Mouse (Mus musculus): ENCODE data around the gene Igsf11. TPM values are rescaled to one million over a fixed set of nuclear protein-coding genes. Genes with fewer than 3 reads are reported as not detected.

The Igsf11 gene
- polyA plus RNA-seq, 1 experiment from 2014 or later, result 4.5 TPM

- peaks cover 8% of the 10 kb centered on the region for H3K4me1 ChIP-seq (replicated peaks; ENCODE audit: control insufficient read depth, insufficient read depth, low read length)
- WGBS, result 24% methylated on average over 4 of the region's 4 CpGs
- no peak overlapping the region for H3K9ac ChIP-seq
- H3K9me3 ChIP-seq (ENCODE audit: control insufficient read depth, low read length), result no peaks in the 10 kb centered on the region
- no peak overlapping the region for H3K27ac ChIP-seq
- H3K27me3 ChIP-seq (ENCODE audit: control insufficient read depth, insufficient read depth, low read length), result 0 out of 2 replicates have a peak, but pooled peaks cover 5% of the 10 kb centered on the region
- ATAC-seq (ENCODE audit: low FRiP score) (no peak), DNase-seq (ENCODE audit: low spot score) (no peak)
- H3K4me3 ChIP-seq (replicated peaks; ENCODE audit: low read length), result peak overlapping the region; percentile 89
- peak overlapping the region; percentile 86 for H3K4me2 ChIP-seq (replicated peaks)
- H3K36me3 ChIP-seq (replicated peaks; ENCODE audit: control insufficient read depth, insufficient read depth), result no peaks in the 10 kb centered on the region
Measured at GRCm38 (mm10) chr16:38903020-38903419, 10.5 kb downstream of the Igsf11 start.

GRCm38 (mm10) chr16:38904202-38904601 lies 11.7 kb downstream of the Igsf11 start:
- Histone ChIP-seq H3K27me3 (ENCODE audit: control insufficient read depth, insufficient read depth, low read length) (0 out of 2 replicates have a peak, but pooled peaks cover 5% of the 10 kb centered on the region), H3K9ac (no peak overlapping the region), H3K36me3 (replicated peaks; ENCODE audit: control insufficient read depth, insufficient read depth) (no peaks in the 10 kb centered on the region), H3K4me1 (replicated peaks; ENCODE audit: control insufficient read depth, insufficient read depth, low read length) (peaks cover 8% of the 10 kb centered on the region), H3K4me3 (replicated peaks; ENCODE audit: low read length) (no peak overlapping the region), H3K4me2 (replicated peaks) (peak overlapping the region; percentile 86), H3K9me3 (ENCODE audit: control insufficient read depth, low read length) (no peaks in the 10 kb centered on the region), H3K27ac (no peak overlapping the region)
- ATAC-seq (ENCODE audit: low FRiP score) (no peak), DNase-seq (ENCODE audit: low spot score) (no peak)
- 44% methylated on average over 9 of the region's 9 CpGs for WGBS

- no peak overlapping the region for H3K27ac ChIP-seq
- H3K27me3 ChIP-seq (ENCODE audit: control insufficient read depth, insufficient read depth, low read length), result 0 out of 2 replicates have a peak, but pooled peaks cover 5% of the 10 kb centered on the region
- no peaks in the 10 kb centered on the region for H3K36me3 ChIP-seq (replicated peaks; ENCODE audit: control insufficient read depth, insufficient read depth)
- DNase-seq (ENCODE audit: low spot score) (no peak), ATAC-seq (ENCODE audit: low FRiP score) (no peak)
- H3K9me3 ChIP-seq (ENCODE audit: control insufficient read depth, low read length), result no peaks in the 10 kb centered on the region
- peaks cover 8% of the 10 kb centered on the region for H3K4me1 ChIP-seq (replicated peaks; ENCODE audit: control insufficient read depth, insufficient read depth, low read length)
- H3K9ac ChIP-seq, result no peak overlapping the region
- H3K4me3 ChIP-seq (replicated peaks; ENCODE audit: low read length), result no peak overlapping the region
- WGBS, result 66% methylated on average over 10 of the region's 10 CpGs
- no peak overlapping the region for H3K4me2 ChIP-seq (replicated peaks)
Measured at GRCm38 (mm10) chr16:38905911-38906310, 13.4 kb downstream of the Igsf11 start.

- H3K9ac ChIP-seq, result no peak overlapping the region
- DNase-seq (ENCODE audit: low spot score) (no peak), ATAC-seq (ENCODE audit: low FRiP score) (peak; percentile 46; the same call in 1 of the 2 replicates)
- no peak overlapping the region for H3K4me3 ChIP-seq (replicated peaks; ENCODE audit: low read length)
- no peak overlapping the region for H3K27ac ChIP-seq
- no peak overlapping the region for H3K4me2 ChIP-seq (replicated peaks)
- H3K9me3 ChIP-seq (ENCODE audit: control insufficient read depth, low read length), result no peaks in the 10 kb centered on the region
- WGBS, result 66% methylated on average over 9 of the region's 9 CpGs
- peaks cover 8% of the 10 kb centered on the region for H3K4me1 ChIP-seq (replicated peaks; ENCODE audit: control insufficient read depth, insufficient read depth, low read length)
- 0 out of 2 replicates have a peak, but pooled peaks cover 3% of the 10 kb centered on the region for H3K27me3 ChIP-seq (ENCODE audit: control insufficient read depth, insufficient read depth, low read length)
- H3K36me3 ChIP-seq (replicated peaks; ENCODE audit: control insufficient read depth, insufficient read depth), result no peaks in the 10 kb centered on the region
Measured at GRCm38 (mm10) chr16:38908304-38908703, 15.8 kb downstream of the Igsf11 start.

- WGBS, result 57% methylated on average over 12 of the region's 12 CpGs
- Histone ChIP-seq H3K36me3 (replicated peaks; ENCODE audit: control insufficient read depth, insufficient read depth) (no peaks in the 10 kb centered on the region), H3K9me3 (ENCODE audit: control insufficient read depth, low read length) (no peaks in the 10 kb centered on the region), H3K4me3 (replicated peaks; ENCODE audit: low read length) (no peak overlapping the region), H3K27me3 (ENCODE audit: control insufficient read depth, insufficient read depth, low read length) (no peaks in the 10 kb centered on the region), H3K9ac (no peak overlapping the region), H3K4me1 (replicated peaks; ENCODE audit: control insufficient read depth, insufficient read depth, low read length) (peaks cover 8% of the 10 kb centered on the region), H3K4me2 (replicated peaks) (no peak overlapping the region), H3K27ac (no peak overlapping the region)
- DNase-seq (ENCODE audit: low spot score) (no peak), ATAC-seq (ENCODE audit: low FRiP score) (no peak)
Measured at GRCm38 (mm10) chr16:38909506-38909905, 17.0 kb downstream of the Igsf11 start.

- ATAC-seq (ENCODE audit: low FRiP score), result no peak
- Histone ChIP-seq H3K9ac (no peak overlapping the region), H3K4me3 (replicated peaks; ENCODE audit: low read length) (no peak overlapping the region), H3K27ac (no peak overlapping the region), H3K27me3 (ENCODE audit: control insufficient read depth, insufficient read depth, low read length) (no peaks in the 10 kb centered on the region), H3K9me3 (ENCODE audit: control insufficient read depth, low read length) (no peaks in the 10 kb centered on the region), H3K4me2 (replicated peaks) (no peak overlapping the region), H3K4me1 (replicated peaks; ENCODE audit: control insufficient read depth, insufficient read depth, low read length) (peaks cover 8% of the 10 kb centered on the region), H3K36me3 (replicated peaks; ENCODE audit: control insufficient read depth, insufficient read depth) (no peaks in the 10 kb centered on the region)
- WGBS, result 92% methylated on average over 8 of the region's 8 CpGs
- DNase-seq (ENCODE audit: low spot score), result no peak
Measured at GRCm38 (mm10) chr16:38910088-38910487, 17.6 kb downstream of the Igsf11 start.

GRCm38 (mm10) chr16:38915451-38915850 lies 23.0 kb downstream of the Igsf11 start:
- Histone ChIP-seq H3K27ac (no peak overlapping the region), H3K4me1 (replicated peaks; ENCODE audit: control insufficient read depth, insufficient read depth, low read length) (no peaks in the 10 kb centered on the region), H3K4me3 (replicated peaks; ENCODE audit: low read length) (no peak overlapping the region), H3K9me3 (ENCODE audit: control insufficient read depth, low read length) (no peaks in the 10 kb centered on the region), H3K27me3 (ENCODE audit: control insufficient read depth, insufficient read depth, low read length) (no peaks in the 10 kb centered on the region), H3K9ac (no peak overlapping the region), H3K36me3 (replicated peaks; ENCODE audit: control insufficient read depth, insufficient read depth) (no peaks in the 10 kb centered on the region), H3K4me2 (replicated peaks) (no peak overlapping the region)
- WGBS, result 96% methylated on average over 4 of the region's 4 CpGs
- ATAC-seq (ENCODE audit: low FRiP score), result no peak
- DNase-seq (ENCODE audit: low spot score), result no peak

GRCm38 (mm10) chr16:38916053-38916786 lies 23.7 kb downstream of the Igsf11 start:
- H3K9ac ChIP-seq, result no peak overlapping the region
- ATAC-seq (ENCODE audit: low FRiP score) (no peak), DNase-seq (ENCODE audit: low spot score) (no peak)
- no peaks in the 10 kb centered on the region for H3K27me3 ChIP-seq (ENCODE audit: control insufficient read depth, insufficient read depth, low read length)
- no peaks in the 10 kb centered on the region for H3K9me3 ChIP-seq (ENCODE audit: control insufficient read depth, low read length)
- H3K36me3 ChIP-seq (replicated peaks; ENCODE audit: control insufficient read depth, insufficient read depth), result no peaks in the 10 kb centered on the region
- H3K4me2 ChIP-seq (replicated peaks), result no peak overlapping the region
- H3K4me3 ChIP-seq (replicated peaks; ENCODE audit: low read length), result no peak overlapping the region
- no peaks in the 10 kb centered on the region for H3K4me1 ChIP-seq (replicated peaks; ENCODE audit: control insufficient read depth, insufficient read depth, low read length)
- 93% methylated on average over 12 of the region's 12 CpGs for WGBS
- H3K27ac ChIP-seq, result no peak overlapping the region

GRCm38 (mm10) chr16:38916885-38917284 lies 24.4 kb downstream of the Igsf11 start:
- H3K27me3 ChIP-seq (ENCODE audit: control insufficient read depth, insufficient read depth, low read length), result no peaks in the 10 kb centered on the region
- H3K4me3 ChIP-seq (replicated peaks; ENCODE audit: low read length), result no peak overlapping the region
- WGBS, result 75% methylated on average over 5 of the region's 5 CpGs
- H3K9ac ChIP-seq, result no peak overlapping the region
- no peak for DNase-seq (ENCODE audit: low spot score)
- H3K4me1 ChIP-seq (replicated peaks; ENCODE audit: control insufficient read depth, insufficient read depth, low read length), result no peaks in the 10 kb centered on the region
- no peak for ATAC-seq (ENCODE audit: low FRiP score)
- H3K4me2 ChIP-seq (replicated peaks), result no peak overlapping the region
- no peaks in the 10 kb centered on the region for H3K36me3 ChIP-seq (replicated peaks; ENCODE audit: control insufficient read depth, insufficient read depth)
- no peak overlapping the region for H3K27ac ChIP-seq
- H3K9me3 ChIP-seq (ENCODE audit: control insufficient read depth, low read length), result no peaks in the 10 kb centered on the region
